Mouse (Mus musculus): ENCODE data around the gene Nipal3.
A peak's percentile ranks its signal among the peaks of the same experiment; 100 is the strongest.

The Nipal3 gene

DNA sequence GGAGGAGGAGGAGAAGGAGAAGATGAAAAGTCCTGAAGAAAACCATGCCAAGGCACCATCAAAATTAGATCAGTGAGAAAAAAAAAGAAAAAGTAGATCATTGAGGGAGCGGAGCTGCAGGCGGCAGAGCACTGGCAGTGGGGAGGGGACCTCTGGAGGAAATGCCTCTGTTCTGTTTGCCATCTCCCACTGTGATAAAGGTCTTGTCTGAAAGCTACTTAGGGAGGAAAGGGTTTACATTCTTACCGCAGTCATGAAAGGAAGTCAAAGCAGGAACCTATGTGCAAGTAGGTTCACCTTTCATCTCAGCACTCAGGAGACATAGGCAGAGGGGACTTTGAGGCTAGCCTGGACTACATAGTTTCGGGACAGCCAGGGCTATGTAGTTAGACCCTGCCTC, 6.7 kb upstream of the Nipal3 start:
- no peak for DNase-seq

DNA sequence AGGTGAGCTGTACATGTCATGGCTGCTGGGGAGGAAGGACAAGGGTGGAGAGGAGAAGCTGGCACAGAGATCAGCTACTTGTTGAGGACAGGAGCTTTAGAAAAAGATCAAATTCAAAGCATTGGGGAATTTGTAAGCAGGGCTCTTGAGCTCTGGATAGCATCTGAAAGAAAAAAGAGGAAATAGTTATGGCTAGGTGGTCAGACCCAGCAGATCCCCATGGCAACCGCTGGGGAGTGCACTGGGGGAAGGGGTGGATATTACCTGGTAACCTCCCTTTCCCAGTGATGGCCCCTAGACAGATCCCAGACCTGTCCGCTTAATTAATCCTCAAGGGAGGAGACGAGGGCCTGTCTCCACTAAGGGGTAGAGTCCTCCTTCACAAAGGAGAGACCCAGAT, 5.0 kb upstream of the Nipal3 start:
- no peak for DNase-seq

DNA sequence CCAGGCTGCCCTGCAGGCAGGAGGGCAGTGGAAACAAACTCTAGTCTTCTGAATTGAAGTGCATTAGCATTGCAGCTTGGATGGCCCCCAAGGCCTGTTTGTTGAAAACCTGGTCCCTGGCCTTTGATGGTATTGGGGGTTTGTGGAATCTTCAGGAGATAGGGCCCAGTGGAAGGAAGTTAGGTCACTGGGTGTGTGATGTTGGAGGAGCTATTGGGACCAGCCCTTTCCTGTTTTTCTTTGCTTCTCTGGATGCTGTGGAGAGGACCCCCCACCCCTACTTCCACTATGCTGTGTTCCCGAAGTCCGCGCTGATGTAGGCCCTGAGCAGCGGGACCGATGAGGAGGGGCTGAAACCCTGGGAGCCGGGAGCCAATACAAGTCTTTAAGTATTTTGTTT, 3.3 kb upstream of the Nipal3 start:
- DNase-seq = no peak

DNA sequence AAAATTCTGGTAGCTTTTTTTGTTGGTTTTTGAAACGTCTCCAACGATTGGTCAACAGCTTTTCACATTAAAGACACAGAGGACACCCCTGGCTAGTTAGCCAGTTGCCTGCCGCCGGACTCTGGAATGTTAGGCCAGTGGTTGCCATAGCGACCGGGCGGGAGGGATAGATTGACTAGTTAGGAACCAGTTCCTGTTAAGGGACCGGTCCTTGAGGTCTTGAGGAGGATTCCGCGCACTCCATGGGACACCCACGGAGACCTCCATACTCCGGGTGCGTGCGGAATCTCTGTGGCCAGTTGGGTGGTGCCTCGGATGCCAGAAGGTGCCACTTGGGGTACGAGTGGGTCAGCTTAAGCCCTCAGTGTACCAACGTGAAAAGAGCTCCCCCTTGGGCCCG, 972 bp upstream of the Nipal3 start:
- DNase-seq = peak; percentile 52 to 65

DNA sequence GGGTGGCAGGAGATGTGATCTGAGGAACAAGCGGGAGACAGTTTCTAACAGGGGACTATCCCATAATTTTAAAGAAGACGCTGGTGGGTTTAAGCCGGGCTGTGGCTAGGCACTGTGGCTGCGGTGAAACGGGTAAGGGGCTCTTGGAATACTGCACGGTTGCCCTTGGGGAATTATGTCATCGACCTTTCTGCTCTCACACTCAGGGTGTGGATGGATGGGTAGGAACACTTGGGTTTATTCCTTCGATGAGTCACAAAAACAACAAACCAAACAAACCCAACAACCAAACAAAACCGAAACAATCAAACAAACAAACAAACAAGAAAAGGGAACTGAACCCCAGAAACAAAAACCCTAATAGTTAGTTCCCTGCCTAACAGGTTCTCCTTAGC, 556 bp upstream of the Nipal3 start:
- no peak for DNase-seq

DNA sequence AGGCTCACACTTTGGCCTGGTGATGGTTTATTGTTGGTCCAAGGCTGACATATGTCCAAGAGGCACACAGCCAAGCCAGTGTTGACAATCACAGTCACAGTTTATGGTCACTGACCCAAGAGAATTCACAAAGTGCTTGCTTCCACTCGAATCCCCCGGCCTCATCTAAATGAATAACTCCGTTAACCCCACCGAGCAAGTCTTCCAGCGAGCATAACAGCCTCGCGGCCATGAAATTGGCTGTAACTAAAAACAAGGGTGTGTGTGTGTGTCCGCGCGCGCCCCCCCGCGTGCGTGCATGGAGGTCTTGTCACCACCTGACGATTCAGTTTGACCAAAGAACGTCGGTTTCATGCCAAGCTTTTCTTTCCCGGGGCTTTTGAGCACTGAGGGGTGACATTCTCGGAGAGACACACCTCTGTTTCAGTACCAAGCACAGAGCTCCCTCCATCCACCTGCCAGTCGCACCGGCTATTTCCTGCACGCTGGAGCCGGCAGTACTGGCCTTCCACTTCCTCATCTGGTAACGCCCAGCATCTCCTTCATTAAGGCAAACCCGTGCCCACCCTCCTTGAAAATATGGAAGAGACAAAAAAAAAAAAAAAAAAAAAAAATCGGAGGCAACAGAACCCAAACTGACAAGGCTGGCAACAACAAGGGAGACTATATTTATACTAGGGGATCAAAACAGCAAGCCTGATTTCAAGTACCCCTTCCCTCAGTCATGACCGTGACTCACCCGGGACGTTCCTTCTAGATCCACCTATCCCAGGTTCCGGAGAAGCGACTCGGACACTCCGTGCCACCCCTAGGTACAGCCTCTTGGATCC, 932 bp downstream of the Nipal3 start:
- DNase-seq = peak; percentile 71 to 72

DNA sequence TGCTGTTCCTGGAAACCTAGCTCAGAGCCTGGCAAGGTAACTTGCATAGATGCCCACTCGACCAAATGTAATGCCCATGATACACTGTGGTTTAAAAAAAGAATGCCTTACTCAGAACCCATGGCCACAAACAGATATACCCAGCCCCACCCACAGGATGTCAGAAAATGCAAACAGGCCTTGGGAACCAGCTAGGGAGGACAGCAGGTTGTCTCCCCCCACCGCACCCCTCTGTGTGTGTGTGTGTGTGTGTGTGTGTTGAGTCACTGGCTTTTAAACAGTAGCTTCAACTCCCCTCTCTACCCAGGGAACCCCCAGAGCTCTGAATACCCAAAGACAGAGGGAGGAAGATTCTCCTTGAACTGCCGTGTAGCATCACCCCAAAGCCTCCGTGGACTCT, 1.6 kb downstream of the Nipal3 start:
- DNase-seq = peak in 1 of 2 experiments; percentile 22

DNA sequence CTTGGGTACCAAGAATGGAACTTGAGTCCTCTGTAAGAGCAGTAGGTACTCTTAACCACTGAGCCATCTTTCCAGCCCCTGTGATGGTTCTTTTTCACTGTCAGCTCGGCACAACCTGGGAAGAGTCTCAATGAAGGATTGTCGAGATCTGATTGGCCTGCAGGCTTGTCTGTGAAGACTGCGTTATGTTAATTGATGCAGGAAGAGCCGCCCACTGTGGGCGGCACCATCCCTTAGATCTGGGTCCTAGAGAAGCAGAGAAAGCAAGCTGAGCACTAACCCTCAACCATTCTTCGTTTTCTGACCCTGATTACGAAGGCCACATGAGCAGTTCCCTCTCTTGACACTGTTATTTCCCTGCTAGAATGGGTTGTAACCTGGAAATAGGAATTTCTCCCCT, 5.6 kb downstream of the Nipal3 start:
- DNase-seq = no peak

DNA sequence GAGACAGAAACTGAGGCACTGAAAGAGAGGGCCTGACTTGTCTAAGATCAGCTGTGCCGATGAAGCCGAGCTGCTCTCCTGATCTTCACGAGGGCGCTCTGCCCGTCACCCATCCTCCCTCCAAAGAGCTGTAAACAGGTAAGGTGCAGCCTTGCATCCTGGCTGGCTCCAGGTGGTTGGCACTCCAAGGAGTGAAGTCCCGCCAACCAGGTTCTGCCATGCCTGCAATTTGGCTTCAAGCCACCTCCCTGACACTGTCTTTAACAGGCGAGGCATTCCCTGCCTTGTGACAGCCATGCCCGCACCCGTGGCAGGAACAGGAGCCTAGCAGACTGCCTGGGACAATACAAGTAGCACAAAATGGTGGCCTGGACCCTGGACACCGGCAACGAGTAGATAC, 8.5 kb downstream of the Nipal3 start:
- DNase-seq = peak; percentile 59 to 64

DNA sequence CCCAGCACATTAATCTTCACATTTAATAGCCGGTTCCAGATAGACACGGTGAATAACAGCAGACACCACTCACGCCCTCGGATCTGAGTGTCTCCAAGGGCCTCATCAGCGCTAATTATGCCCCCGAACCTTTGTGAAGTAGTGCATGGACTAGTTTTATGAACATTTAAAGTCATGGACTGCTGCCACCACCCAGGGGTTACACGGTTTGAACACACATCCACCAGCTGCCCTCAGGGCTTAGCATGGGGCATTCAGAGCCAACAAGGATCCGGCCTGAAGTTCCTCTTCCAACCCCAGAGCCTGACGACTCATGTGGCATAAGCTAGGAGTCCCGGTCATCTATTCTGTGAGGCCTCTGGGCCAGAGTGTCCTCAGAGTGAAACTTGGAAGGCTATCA, 9.8 kb downstream of the Nipal3 start:
- no peak for DNase-seq

DNA sequence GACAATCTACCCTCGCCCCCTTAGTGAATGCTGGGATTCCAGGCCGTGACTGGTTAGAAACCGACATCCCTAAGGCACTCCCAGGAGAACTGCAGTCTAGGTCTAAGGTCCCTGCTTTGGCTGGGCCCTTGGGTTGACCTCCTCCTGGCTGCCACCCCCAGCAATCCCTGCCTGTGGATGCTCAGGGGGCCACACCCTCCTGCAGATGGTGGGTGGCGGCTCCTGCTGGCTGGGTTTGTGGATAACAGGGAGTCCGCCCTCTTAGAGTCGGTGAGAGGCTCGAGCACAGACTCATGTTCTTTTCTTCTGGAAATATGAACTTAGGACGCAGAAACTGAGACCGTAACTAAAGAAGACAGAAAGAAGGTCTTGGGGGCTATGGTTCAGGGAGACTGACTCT, 14.5 kb downstream of the Nipal3 start:
- no peak for DNase-seq

DNA sequence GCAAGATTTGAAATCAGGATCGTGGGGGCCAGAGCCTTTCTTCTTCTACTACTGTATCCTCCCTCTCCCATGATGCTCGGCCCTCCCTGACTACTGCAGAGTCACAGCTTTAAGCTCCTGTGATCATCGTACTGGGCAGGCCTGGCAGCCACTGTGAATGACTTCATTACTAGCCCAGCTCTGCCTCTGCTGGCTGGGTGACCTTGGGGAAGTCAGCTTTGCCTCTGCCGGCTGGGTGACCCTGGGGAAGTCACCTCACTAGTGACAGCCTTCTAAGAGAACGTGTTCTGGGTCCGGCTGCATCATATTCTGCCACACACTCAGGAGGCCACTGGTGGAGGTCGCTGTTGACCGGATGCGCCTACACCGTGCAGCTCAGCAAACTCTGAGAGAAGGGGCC, 17.0 kb downstream of the Nipal3 start:
- DNase-seq = no peak

DNA sequence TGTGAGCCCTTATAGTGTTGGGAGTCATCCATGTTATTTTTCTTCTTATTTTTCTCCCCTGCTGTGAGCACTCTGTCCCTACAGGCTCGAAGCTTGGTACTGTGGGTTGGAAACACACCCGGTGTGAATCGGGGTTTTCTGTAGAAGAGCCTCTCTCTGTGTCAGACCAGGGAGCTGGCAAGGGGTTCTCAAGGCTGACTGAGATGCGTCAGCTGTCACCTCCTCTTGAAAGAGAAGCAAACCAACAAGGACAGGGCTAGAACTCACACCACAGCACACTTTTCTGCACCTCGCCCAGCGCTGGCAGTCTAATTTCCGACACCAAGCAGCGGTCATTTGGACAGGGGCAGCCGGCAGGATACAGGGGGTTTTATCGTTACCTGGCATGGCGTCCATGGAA, 31.4 kb downstream of the Nipal3 start:
- no peak for DNase-seq

DNA sequence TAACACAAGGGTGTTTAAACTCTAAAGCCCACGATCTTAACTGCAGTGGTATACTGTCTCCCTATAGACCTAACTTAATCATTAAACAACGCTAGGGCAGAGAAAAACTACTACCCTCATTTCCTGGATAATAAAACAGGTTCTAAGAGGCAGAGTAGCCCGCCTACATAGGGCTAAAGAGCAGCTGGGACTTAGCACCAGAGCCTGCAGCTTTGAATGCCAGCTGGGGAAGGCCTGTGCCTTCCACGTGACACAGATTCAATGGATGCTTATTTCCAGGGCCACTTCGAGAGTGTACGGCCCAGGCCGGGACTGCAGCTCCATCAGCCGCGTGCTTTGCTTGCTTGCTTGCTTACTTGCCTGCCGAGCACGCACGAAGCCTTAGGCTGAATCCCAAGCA, 41.3 kb downstream of the Nipal3 start:
- DNase-seq = no peak

DNA sequence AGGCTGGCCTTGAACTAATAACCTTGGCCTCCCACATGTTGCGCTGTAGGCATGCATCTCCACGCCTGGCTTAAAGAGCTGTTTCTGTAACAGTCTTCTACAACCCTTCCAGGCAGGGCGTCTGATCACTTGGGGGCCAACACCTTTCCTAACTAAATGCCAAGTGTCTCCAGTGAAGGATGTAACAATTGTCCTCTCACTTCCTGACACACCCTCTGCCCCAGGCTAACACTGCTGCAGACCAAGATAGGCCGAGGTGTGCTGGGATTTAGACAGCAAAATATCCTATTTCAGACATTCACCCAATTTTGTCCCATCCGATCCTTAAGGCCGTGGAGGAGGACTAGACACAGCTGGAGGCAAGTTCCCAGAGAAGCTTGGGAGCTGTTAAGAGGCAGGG, 41.7 kb downstream of the Nipal3 start:
- no peak for DNase-seq

DNA sequence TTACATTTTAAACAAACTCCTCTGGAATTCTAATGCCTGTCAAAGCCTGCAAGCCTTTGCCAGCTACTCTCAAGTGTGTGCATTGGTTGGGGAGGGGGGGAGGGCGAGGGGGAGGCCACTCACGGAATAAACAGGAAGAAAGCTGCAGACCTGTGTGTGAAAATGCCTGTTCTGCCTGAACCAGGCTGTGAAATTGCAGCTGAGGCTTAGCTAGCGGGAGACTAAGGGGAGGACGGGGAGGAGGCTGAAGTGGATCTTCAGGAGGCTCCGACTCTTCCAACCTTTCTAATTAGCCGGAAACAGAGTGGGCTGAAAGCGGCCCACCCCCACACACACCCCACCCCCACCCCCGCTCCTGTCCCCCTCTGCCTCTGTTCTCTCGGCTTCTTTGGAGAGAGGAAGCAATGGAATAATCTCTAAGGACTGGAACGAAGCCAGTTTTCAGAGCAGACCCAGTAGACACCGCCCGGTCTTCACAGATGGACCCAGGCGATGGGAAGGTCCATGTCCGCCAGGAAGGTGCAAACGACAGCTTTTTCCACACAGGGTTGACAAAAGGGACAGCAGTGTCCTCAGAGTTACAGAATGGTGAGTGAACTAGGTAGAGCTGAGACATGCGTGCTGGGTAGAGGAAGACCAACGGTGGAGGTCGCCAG, 43.4 kb downstream of the Nipal3 start:
- peak; percentile 31 to 45 for DNase-seq

DNA sequence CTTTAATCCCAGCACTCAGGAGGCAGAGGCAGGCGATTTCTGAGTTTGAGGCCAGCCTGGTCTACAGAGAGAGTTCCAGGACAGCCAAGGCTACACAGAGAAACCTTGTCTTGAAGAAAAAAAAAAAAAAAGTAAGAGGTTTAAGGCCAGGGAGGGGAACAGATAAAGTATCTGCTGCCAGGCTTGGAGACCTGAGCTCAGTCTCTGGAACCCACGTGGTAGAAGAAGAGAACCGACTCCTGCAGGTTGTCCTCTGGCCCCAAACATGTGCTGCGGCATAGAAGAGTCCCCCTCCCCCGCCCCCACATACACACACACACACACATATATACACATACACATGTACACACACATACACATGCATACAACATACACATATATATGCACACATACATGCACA, 52.4 kb downstream of the Nipal3 start:
- no peak for DNase-seq

DNA sequence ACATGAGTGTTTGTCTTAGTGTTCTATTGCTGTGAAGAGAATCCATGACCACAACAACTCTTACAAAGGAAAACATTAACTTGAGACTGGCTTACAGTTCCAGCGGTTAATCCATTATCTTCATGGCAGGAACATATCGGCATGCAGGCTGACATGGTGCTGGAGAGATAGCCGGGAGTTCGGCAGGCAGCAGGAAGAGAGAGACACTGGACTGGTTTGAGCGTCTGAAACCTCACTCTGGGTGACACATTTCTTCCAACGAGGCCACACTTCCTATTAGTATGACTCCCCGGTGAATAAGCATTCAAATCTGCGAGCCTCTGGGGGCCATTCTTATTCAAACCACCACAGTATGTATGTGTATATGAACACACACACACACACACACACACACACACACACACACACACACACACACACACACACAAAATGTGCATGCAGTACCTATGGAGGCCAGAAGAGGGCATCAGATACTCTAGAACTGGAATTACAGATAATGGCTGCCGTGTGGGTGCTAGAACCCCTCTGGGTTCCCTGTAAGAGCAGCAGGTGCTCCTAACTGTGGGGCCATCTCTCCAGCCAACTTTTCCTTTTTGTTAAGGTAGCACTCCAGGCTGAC, 54.8 kb downstream of the Nipal3 start:
- DNase-seq = peak; percentile 36 to 53

DNA sequence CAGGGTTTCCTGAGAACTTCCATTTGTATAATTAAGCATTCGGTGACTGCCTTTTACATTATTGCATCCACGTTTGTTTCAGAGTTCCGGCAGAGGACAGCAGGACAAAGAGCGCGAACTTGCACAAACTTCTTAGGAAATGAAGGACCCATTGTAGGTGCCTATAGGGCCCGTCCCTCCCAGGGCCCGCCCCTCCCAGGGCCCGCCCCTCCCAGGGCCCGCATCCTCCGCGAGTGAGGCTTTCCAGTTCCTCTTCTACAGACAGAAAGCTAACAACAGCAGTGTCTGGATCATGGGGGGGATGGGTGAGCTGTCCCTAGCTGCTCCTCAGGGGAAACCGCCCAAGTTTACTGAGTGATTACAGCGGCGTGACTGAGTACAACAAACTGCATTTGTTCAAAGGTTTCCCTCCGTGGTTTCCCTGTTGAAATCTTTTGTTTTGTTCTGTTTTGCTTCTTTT, 55.6 kb downstream of the Nipal3 start:
- peak in 1 of 2 experiments; percentile 32 for DNase-seq

DNA sequence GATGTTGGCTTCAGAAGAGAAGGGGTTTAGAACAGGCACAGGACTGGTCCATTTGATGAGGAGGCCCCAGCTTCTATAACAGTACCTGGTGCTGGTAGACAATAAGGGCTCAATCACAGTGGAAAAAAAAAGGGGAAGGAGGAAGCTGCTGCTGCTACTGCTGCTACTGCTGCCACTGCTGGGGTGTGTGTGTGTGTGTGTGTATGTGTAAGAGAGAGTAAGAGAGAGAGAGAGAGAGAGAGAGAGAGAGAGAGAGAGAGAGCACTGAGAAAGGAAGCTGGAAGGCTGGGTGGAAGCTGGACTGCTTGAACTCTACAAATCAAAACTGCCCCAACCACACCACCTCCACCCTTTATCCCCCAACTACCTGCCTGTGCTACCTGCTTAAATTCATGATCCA, 56.9 kb downstream of the Nipal3 start:
- DNase-seq = no peak

DNA sequence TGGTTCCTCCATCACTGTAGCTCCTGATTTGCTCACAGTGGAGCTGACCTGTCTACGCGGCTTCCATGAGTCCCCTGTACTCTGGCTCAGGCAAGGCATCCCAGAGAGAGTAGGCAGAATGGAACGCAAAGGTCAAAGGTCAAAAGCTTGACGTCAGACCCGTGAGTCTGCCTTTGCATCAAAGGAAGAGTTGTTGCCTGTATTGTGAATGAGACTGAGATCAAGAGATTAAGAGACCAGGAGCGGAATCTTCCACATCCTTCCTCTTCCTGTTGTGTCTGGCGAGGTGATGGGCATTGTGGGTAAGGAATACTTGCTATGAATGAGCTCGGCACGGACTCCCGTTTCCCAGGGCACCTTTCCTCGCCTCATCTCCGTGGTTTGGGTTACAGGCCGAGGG, 58.5 kb downstream of the Nipal3 start:
- no peak for DNase-seq

DNA sequence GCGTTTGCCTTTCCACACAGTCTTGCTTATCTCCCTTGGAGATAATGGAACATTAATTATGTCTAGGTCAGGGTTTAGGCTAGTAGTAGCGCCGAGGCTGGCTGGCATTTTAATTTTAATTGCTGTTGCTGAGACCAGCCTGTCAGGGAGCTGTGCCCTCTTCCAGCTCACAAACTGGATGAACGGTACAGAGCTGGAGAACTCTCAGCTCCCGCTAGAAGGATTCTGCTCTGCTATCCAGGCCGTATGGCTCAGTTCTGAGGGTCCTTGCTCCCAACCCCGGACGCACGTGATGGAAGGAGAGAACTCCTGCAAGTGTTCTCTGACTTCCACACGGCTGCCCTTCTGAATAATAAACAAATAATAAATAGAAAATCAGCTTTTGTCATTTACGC, 60.4 kb downstream of the Nipal3 start:
- peak; percentile 40 to 53 for DNase-seq

DNA sequence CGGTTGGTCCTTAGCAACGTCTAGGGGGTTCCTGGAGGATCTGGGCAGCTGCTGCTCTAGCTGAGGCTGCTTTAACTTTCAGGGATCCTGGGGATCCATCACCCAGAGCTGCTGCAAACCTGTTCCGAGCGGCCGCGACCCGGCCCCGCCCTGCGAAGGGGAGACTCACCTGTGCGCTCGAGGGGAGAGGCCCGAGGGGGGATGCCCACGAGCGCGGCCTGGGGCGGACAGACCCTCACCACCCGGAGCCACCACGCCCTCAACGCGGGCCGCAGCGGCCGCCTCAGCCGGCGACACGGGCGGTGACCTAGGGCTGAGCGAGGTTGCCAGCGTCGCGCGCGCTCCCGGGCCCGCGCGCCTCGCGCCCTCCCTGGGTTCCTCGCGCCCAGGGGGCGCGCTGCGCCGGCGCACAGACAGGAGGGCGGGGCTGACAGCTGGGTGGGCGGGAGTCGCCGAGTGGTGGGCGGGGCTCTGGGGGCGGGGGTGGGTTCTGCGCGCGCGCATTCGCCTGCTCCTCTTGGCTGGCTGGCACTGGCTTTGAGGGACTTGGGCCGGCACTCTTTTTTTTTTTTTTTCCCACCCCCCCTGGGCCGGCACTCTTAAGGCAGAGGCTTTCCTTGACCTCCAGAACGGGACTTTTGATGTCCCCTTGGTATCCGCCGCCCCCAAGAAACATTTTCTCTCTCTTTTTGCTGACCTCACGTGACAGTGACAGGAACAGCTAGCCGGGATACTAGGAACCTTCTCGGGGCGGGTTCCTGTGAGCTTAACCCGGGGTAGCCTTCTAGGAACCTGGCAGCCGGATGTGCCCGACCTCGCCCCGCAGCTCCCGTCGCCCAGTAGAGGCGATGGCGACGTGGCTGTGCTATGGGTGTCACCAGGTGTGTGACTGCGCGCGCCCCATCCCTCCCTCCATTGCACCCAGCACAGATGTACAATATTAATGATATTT, 61.1 kb downstream of the Nipal3 start, which contains the start of gene Rcan3:
Gene Rcan3, minus strand, starts transcription at position 411 of the 952 bp plus-strand sequence.
- DNase-seq = peak; percentile 91 to 94

All from cerebellum, postnatal 10 days (tissue).